Mouse (Mus musculus) forebrain, postnatal 0 days (tissue): ENCODE data around the gene Dxo. TPM values are rescaled to one million over a fixed set of nuclear protein-coding genes. Genes with fewer than 3 reads are reported as not detected.
"Not testable (repeated sequence)": the region's sequence is repeated elsewhere in the genome, so short reads cannot be mapped to it uniquely, and the experiment has no call there.

ENCODE experiments used
- ATAC-seq: fragments of 200-750 bp; cut with Nextera tagmentation; 2 replicates; pipeline ENCODE4 v1.8.0; 2017; ENCODE audit warnings: mild to moderate bottlenecking, moderate library complexity
- DNase-seq: peaks from one replicate; pipeline ENCODE4 v3.0.0-alpha.2; 2015
- H3K27ac ChIP-seq: fragments of 300-500 bp; sonication (generic); 2 replicates; pipeline ENCODE4 v1.5.1; 2014; ENCODE audit warnings: low read depth, mild to moderate bottlenecking, antibody characterized with exemption, low read length, moderate library complexity, mixed read lengths
- H3K27me3 ChIP-seq: fragments of 300-500 bp; sonication (generic); 2 replicates; pipeline ENCODE4 v1.6.1; 2014; ENCODE audit warnings: mild to moderate bottlenecking, low read length, mixed read lengths; ENCODE audit not compliant: insufficient read depth
- H3K36me3 ChIP-seq: fragments of 300-500 bp; sonication (generic); 2 replicates; pipeline ENCODE4 v1.6.1; 2014; ENCODE audit warnings: mild to moderate bottlenecking, moderate library complexity; ENCODE audit not compliant: insufficient read depth
- H3K4me1 ChIP-seq: fragments of 300-500 bp; sonication (generic); 2 replicates; pipeline ENCODE4 v1.6.1; 2014; ENCODE audit warnings: antibody characterized with exemption; ENCODE audit not compliant: insufficient read depth
- H3K4me2 ChIP-seq: fragments of 300-500 bp; sonication (generic); 2 replicates; pipeline ENCODE4 v1.6.1; 2014; ENCODE audit warnings: low read depth, mild to moderate bottlenecking, moderate library complexity
- H3K4me3 ChIP-seq: fragments of 300-500 bp; sonication (generic); 2 replicates; pipeline ENCODE4 v1.5.1; 2014; ENCODE audit warnings: low read depth, low read length, mixed read lengths
- H3K9ac ChIP-seq: fragments of 300-500 bp; sonication (generic); 2 replicates; pipeline ENCODE4 v1.6.1; 2014; ENCODE audit warnings: mild to moderate bottlenecking
- H3K9me3 ChIP-seq: fragments of 300-500 bp; sonication (generic); 2 replicates; pipeline ENCODE4 v1.6.1; 2016; ENCODE audit warnings: low read length
- CTCF ChIP-seq: sonication (generic); IDR thresholded peaks from 2 replicates; pipeline ENCODE4 v1.5.1; 2016; ENCODE audit warnings: antibody characterized with exemption, control low read depth, low read depth
- WGBS: fragments of 180-500 bp; shearing (Covaris S2); extraction: QIAGEN DNeasy Blood & Tissue Kit; methylation state at CpG from one replicate; pipeline ENCODE4 v1.1.7; 2014; 5-methylcytosine and 5-hydroxymethylcytosine counted together
- polyA plus RNA-seq: library from polyadenylated mRNA; unstranded; fragments of >200 nt; fragmentation: Nextera tagmentation; extraction: Ambion mirVana; gene quantifications from 2 replicates; pipeline ENCODE4 v1.2.1, GENCODE M21; 2015
- total RNA-seq: library from RNA; depleted of rRNA; stranded (reverse); fragments of >200 nt; gene quantifications from 2 replicates; pipeline ENCODE4 v1.2.3, GENCODE M21; 2014; rRNA removed

Dxo gene
- 40.0 and 46.0 TPM in 2 replicates for total RNA-seq
- polyA plus RNA-seq, result 56.0 and 57.8 TPM in 2 replicates

- Histone ChIP-seq H3K36me3 (peaks cover 44% of the 10 kb centered on the region), H3K27me3 (no peaks in the 10 kb centered on the region), H3K4me3 (peak within 1 kb of the TSS; percentile 76), H3K9me3 (no peaks in the 10 kb centered on the region), H3K27ac (peak within 1 kb of the TSS; percentile 86), H3K4me1 (0 out of 2 replicates have a peak, but pooled peaks cover 14% of the 10 kb centered on the region), H3K9ac (peak within 1 kb of the TSS; percentile 76), H3K4me2 (peak within 1 kb of the TSS; percentile 97)
- DNase-seq, result peak; percentile 98
- TF ChIP-seq CTCF, result no peak
- 3% methylated on average over 40 of the region's 40 CpGs for WGBS
- ATAC-seq, result peak; percentile 95
Observed at GRCm38 (mm10) chr17:34836856-34837221, at the start of gene Dxo, which contains the start of gene Stk19. Gene Dxo (plus strand): TSS chr17:34837019. Gene Stk19 (minus strand): TSS chr17:34836945.

- DNase-seq, result no peak
- WGBS, result 87% methylated on average over 10 of the region's 10 CpGs
- no peak overlapping the region for H3K4me2 ChIP-seq
- H3K4me1 ChIP-seq, result no peaks in the 10 kb centered on the region
- no peak overlapping the region for H3K4me3 ChIP-seq
- H3K9ac ChIP-seq, result no peak overlapping the region
- no peak for ATAC-seq
- no peaks in the 10 kb centered on the region for H3K27me3 ChIP-seq
- H3K9me3 ChIP-seq, result no peaks in the 10 kb centered on the region
- no peak for TF ChIP-seq CTCF
- H3K36me3 ChIP-seq, result no peaks in the 10 kb centered on the region
- no peak overlapping the region for H3K27ac ChIP-seq
Observed at GRCm38 (mm10) chr17:34795016-34795415, 41.8 kb upstream of the Dxo start.

- ATAC-seq, result no peak
- Histone ChIP-seq H3K27me3 (no peaks in the 10 kb centered on the region), H3K4me2 (no peak overlapping the region), H3K4me1 (no peaks in the 10 kb centered on the region), H3K4me3 (no peak overlapping the region), H3K27ac (no peak overlapping the region), H3K36me3 (no peaks in the 10 kb centered on the region), H3K9me3 (no peaks in the 10 kb centered on the region), H3K9ac (no peak overlapping the region)
- 68% methylated on average over 9 of the region's 9 CpGs for WGBS
- DNase-seq, result peak; percentile 21
- peak; percentile 54 for TF ChIP-seq CTCF
Observed at GRCm38 (mm10) chr17:34795633-34796032, 41.2 kb upstream of the Dxo start.

GRCm38 (mm10) chr17:34796311-34797140 is 40.3 kb upstream of the Dxo start:
- Histone ChIP-seq H3K9ac (no peak overlapping the region), H3K4me3 (no peak overlapping the region), H3K27ac (no peak overlapping the region), H3K36me3 (no peaks in the 10 kb centered on the region), H3K27me3 (no peaks in the 10 kb centered on the region), H3K4me1 (no peaks in the 10 kb centered on the region), H3K4me2 (no peak overlapping the region), H3K9me3 (no peaks in the 10 kb centered on the region)
- no peak for ATAC-seq
- no peak for TF ChIP-seq CTCF
- DNase-seq, result no peak
- WGBS, result 81% methylated on average over 8 of the region's 8 CpGs

GRCm38 (mm10) chr17:34797211-34797995 is 39.4 kb upstream of the Dxo start:
- not testable (repeated sequence) for H3K9ac ChIP-seq, H3K27me3 ChIP-seq, ATAC-seq, H3K4me2 ChIP-seq, H3K36me3 ChIP-seq, H3K27ac ChIP-seq, H3K4me1 ChIP-seq, H3K9me3 ChIP-seq, H3K4me3 ChIP-seq, DNase-seq
- WGBS, result 86% methylated on average over 10 of the region's 10 CpGs

- 82% methylated on average over 6 of the region's 7 CpGs for WGBS
- not testable (repeated sequence) for H3K27ac ChIP-seq, ATAC-seq, H3K27me3 ChIP-seq, H3K9me3 ChIP-seq, H3K36me3 ChIP-seq, DNase-seq, H3K4me2 ChIP-seq, H3K9ac ChIP-seq, H3K4me1 ChIP-seq, H3K4me3 ChIP-seq
Observed at GRCm38 (mm10) chr17:34798071-34798470, 38.7 kb upstream of the Dxo start.
